Mouse (Mus musculus): ENCODE measurements around the gene 2010005H15Rik. TPM values are rescaled to one million over a fixed set of nuclear protein-coding genes. Genes with fewer than 3 reads are reported as not detected.

The 2010005H15Rik gene
- polyA plus RNA-seq, 1 experiment from 2014 or later: not detected

Other genes with a start within 250 kb of the 2010005H15Rik start
- gene Kpna1, start 242.7 kb upstream of the 2010005H15Rik start, polyA plus RNA-seq (2015; fragmentation: Nextera tagmentation; extraction: Ambion mirVana): 36.8 and 38.8 TPM in 2 replicates
- gene Wdr5b, start 180.3 kb upstream of the 2010005H15Rik start, polyA plus RNA-seq (2015; fragmentation: Nextera tagmentation; extraction: Ambion mirVana): 8.9 and 9.9 TPM in 2 replicates
- 319 and 327 TPM in 2 replicates for gene Fam162a, start 149.9 kb upstream of the 2010005H15Rik start, polyA plus RNA-seq (2015; fragmentation: Nextera tagmentation; extraction: Ambion mirVana)
- 79.3 and 91.9 TPM in 2 replicates for gene Ccdc58, start 149.8 kb upstream of the 2010005H15Rik start, polyA plus RNA-seq (2015; fragmentation: Nextera tagmentation; extraction: Ambion mirVana)
- gene Csta1, start 90.2 kb upstream of the 2010005H15Rik start, polyA plus RNA-seq (2015; fragmentation: Nextera tagmentation; extraction: Ambion mirVana): 0.05 and 0.14 TPM in 2 replicates
- gene Stfa2l1, start 64.7 kb upstream of the 2010005H15Rik start, polyA plus RNA-seq (2015; fragmentation: Nextera tagmentation; extraction: Ambion mirVana): 1.2 and 1.9 TPM in 2 replicates
- 2.4 and 4.9 TPM in 2 replicates for gene Gm5483, start 37.3 kb upstream of the 2010005H15Rik start, polyA plus RNA-seq (2015; fragmentation: Nextera tagmentation; extraction: Ambion mirVana)
- not detected in 2 replicates for gene Gm5416, start 11.1 kb upstream of the 2010005H15Rik start, polyA plus RNA-seq (2015; fragmentation: Nextera tagmentation; extraction: Ambion mirVana)
- gene Stfa1, start 55.5 kb downstream of the 2010005H15Rik start, polyA plus RNA-seq (2015; fragmentation: Nextera tagmentation; extraction: Ambion mirVana): 9.0 and 11.3 TPM in 2 replicates
- gene BC117090, start 112.9 kb downstream of the 2010005H15Rik start, polyA plus RNA-seq (2015; fragmentation: Nextera tagmentation; extraction: Ambion mirVana): not detected in 2 replicates
- 8.6 and 11.6 TPM in 2 replicates for gene BC100530, start 146.3 kb downstream of the 2010005H15Rik start, polyA plus RNA-seq (2015; fragmentation: Nextera tagmentation; extraction: Ambion mirVana)
- 1.3 and 1.5 TPM in 2 replicates for gene Stfa2, start 187.0 kb downstream of the 2010005H15Rik start, polyA plus RNA-seq (2015; fragmentation: Nextera tagmentation; extraction: Ambion mirVana)
- 2.4 and 3.7 TPM in 2 replicates for gene Stfa3, start 233.9 kb downstream of the 2010005H15Rik start, polyA plus RNA-seq (2015; fragmentation: Nextera tagmentation; extraction: Ambion mirVana)